Mouse (Mus musculus): ENCODE data around the gene Tmem161a.

Gene Tmem161a

GRCm38 (mm10) chr8:70159211-70159610 lies 12.9 kb upstream of the Tmem161a start:
- DNase-seq (ENCODE audit: low read depth in 1 of 2, low spot score in 2 of 2), result no peak

- DNase-seq (ENCODE audit: low read depth in 1 of 2, low spot score in 2 of 2), result no peak
Measured at GRCm38 (mm10) chr8:70160015-70160414, 12.1 kb upstream of the Tmem161a start.

- DNase-seq (ENCODE audit: low read depth in 1 of 2, low spot score in 2 of 2), result no peak
Measured at GRCm38 (mm10) chr8:70163316-70163715, 8.8 kb upstream of the Tmem161a start.

- peak in 1 of 2 experiments; percentile 48 for DNase-seq (ENCODE audit: low read depth in 1 of 2, low spot score in 2 of 2)
Measured at GRCm38 (mm10) chr8:70166504-70167110, 5.5 kb upstream of the Tmem161a start.

GRCm38 (mm10) chr8:70170116-70170515 lies 2.0 kb upstream of the Tmem161a start:
- no peak for DNase-seq (ENCODE audit: low read depth in 1 of 2, low spot score in 2 of 2)

GRCm38 (mm10) chr8:70170748-70171147 lies 1.4 kb upstream of the Tmem161a start:
- DNase-seq (ENCODE audit: low read depth in 1 of 2, low spot score in 2 of 2), result no peak

- no peak for DNase-seq (ENCODE audit: low read depth in 1 of 2, low spot score in 2 of 2)
Measured at GRCm38 (mm10) chr8:70171240-70171639, 916 bp upstream of the Tmem161a start.

GRCm38 (mm10) chr8:70173320-70173719 lies 1.2 kb downstream of the Tmem161a start:
- DNase-seq (ENCODE audit: low read depth in 1 of 2, low spot score in 2 of 2), result no peak

- no peak for DNase-seq (ENCODE audit: low read depth in 1 of 2, low spot score in 2 of 2)
Measured at GRCm38 (mm10) chr8:70174079-70174478, 1.9 kb downstream of the Tmem161a start.

GRCm38 (mm10) chr8:70178231-70178630 lies 6.1 kb downstream of the Tmem161a start:
- DNase-seq (ENCODE audit: low read depth in 1 of 2, low spot score in 2 of 2), result no peak

GRCm38 (mm10) chr8:70179082-70179481 lies 6.9 kb downstream of the Tmem161a start:
- no peak for DNase-seq (ENCODE audit: low read depth in 1 of 2, low spot score in 2 of 2)

- no peak for DNase-seq (ENCODE audit: low read depth in 1 of 2, low spot score in 2 of 2)
Measured at GRCm38 (mm10) chr8:70181212-70181902, 9.2 kb downstream of the Tmem161a start.

- DNase-seq (ENCODE audit: low read depth in 1 of 2, low spot score in 2 of 2), result no peak
Measured at GRCm38 (mm10) chr8:70181903-70182252, 9.7 kb downstream of the Tmem161a start.

- no peak for DNase-seq (ENCODE audit: low read depth in 1 of 2, low spot score in 2 of 2)
Measured at GRCm38 (mm10) chr8:70183194-70183593, 11.0 kb downstream of the Tmem161a start.

- DNase-seq (ENCODE audit: low read depth in 1 of 2, low spot score in 2 of 2), result no peak
Measured at GRCm38 (mm10) chr8:70188707-70189106, 16.6 kb downstream of the Tmem161a start.

- DNase-seq (ENCODE audit: low read depth in 1 of 2, low spot score in 2 of 2), result no peak
Measured at GRCm38 (mm10) chr8:70193238-70193637, 21.1 kb downstream of the Tmem161a start.

GRCm38 (mm10) chr8:70194191-70194590 lies 22.0 kb downstream of the Tmem161a start:
- no peak for DNase-seq (ENCODE audit: low read depth in 1 of 2, low spot score in 2 of 2)

GRCm38 (mm10) chr8:70195762-70196161 lies 23.6 kb downstream of the Tmem161a start:
- no peak for DNase-seq (ENCODE audit: low read depth in 1 of 2, low spot score in 2 of 2)

GRCm38 (mm10) chr8:70197603-70198002 lies 25.4 kb downstream of the Tmem161a start:
- no peak for DNase-seq (ENCODE audit: low read depth in 1 of 2, low spot score in 2 of 2)

GRCm38 (mm10) chr8:70200098-70200681 lies 28.0 kb downstream of the Tmem161a start:
- no peak for DNase-seq (ENCODE audit: low read depth in 1 of 2, low spot score in 2 of 2)

- DNase-seq (ENCODE audit: low read depth in 1 of 2, low spot score in 2 of 2), result no peak
Measured at GRCm38 (mm10) chr8:70201417-70201816, 29.3 kb downstream of the Tmem161a start.

- DNase-seq (ENCODE audit: low read depth in 1 of 2, low spot score in 2 of 2), result no peak
Measured at GRCm38 (mm10) chr8:70203072-70203471, 30.9 kb downstream of the Tmem161a start.

- no peak for DNase-seq (ENCODE audit: low read depth in 1 of 2, low spot score in 2 of 2)
Measured at GRCm38 (mm10) chr8:70204757-70205156, 32.6 kb downstream of the Tmem161a start.
